Mouse (Mus musculus): ENCODE measurements around the gene Fgfr2.

Gene Fgfr2

DNA sequence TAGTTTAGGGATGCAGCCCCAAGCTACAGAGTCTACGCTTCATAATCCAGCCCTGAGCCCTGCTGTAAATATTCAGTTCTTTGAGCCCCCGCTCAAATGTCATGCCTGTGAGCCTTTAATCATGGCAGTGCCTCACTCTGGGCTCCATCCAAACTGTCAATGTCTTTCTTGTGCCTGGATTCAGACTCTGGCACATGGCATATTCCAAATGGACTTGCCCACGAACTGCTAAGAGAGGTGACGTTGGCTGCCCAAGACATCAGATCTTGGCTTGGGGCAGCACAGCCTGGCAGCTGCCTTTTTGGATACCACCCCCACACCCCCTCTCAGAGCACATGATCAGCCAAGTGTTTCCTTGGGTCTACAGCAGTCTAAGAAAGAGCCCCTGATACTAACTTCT lies 2902.5 kb downstream of the Fgfr2 start:
- no peak for DNase-seq (ENCODE audit: low spot score)

GRCm38 (mm10) chr7:130219844-130220243 lies 2903.3 kb downstream of the Fgfr2 start:
- DNase-seq (ENCODE audit: low spot score): peak; percentile 69

- DNase-seq (ENCODE audit: low spot score): no peak
Measured at GRCm38 (mm10) chr7:130216272-130216671, 2906.9 kb downstream of the Fgfr2 start.

DNA sequence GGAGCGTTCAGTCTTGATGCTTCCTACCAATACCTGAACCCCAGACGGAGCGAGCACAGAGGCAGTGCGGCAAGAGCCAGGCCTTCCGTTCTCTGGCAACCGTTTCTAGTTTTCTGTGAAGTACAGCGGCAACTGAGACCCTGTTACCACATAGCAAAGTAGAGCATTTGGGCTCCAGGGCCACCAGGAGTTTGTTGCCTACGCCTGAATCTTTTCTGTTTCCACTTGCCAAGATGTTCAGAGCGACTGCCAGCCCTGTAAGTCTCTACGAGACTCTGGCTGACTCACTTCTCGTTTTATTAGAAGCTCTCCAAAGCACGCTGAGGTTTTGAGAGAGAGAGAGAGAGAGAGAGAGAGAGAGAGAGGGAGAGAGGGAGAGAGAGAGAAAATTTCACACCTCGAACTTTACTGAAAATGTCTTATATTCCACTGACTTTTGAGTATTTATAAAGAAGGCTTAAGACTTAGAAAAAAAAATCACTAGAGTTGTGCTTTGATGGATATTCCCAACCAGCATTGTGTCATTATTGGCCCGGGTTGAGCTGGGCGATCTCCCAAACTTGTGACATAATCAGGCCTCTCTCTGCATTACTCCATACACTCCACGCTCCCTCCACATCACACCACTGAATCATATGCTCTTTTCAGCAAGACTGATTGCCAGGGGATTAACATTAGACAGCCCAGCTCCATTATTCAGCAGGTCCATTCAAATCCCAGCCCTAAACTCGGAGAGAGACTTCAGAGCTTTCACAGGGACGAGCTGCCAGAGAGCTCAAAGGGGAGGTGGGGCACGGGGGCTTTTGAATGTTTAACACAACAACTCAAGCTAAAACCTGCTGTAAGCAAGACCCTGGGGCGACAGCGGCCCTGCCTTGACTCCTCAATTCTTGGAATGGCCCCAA lies 2907.6 kb downstream of the Fgfr2 start:
- DNase-seq (ENCODE audit: low spot score): peak; percentile 70

- DNase-seq (ENCODE audit: low spot score): no peak
Measured at GRCm38 (mm10) chr7:130213156-130213555, 2910.0 kb downstream of the Fgfr2 start.

DNA sequence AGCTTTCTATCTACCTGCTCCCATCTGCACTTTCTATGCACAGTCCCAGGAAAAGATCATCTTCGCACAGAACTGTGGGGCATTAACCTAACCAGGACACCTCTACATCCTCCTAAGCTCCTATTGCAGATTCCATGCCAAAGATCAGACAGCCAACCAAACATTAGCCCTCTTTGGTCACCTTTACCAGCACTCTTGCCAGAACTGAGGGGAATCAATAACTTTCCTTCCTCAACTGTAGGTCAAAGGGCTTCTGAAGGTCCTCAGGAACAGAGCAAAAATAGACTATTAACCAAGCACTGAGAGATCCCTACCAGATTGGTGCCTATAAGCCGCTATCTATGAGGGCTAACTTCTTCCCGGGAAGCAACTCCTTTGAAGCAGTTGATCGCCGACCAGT lies 2911.7 kb downstream of the Fgfr2 start:
- no peak for DNase-seq (ENCODE audit: low spot score)

DNA sequence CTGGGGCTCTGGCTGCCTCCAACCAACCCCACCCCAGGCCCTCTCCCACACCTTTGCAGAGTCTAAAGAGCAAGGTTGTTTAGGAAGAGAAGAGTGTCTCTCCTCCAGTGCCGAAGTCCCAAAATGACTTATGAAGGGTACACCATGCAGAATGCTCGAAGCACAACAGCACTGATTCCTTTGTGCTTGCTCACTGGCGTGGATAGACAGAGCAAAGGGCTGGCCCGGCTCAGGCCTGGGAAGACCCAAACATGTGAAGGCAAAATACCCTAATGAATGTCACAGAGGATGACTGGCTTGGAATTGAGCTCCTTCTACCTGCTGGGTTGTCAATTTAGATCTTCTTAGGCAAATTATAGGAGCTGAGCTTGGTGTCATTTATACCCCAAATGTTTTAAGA lies 2914.5 kb downstream of the Fgfr2 start:
- no peak for DNase-seq (ENCODE audit: low spot score)

- DNase-seq (ENCODE audit: low spot score): peak; percentile 20
Measured at GRCm38 (mm10) chr7:130206181-130206582, 2917.0 kb downstream of the Fgfr2 start.

- no peak for DNase-seq (ENCODE audit: low spot score)
Measured at GRCm38 (mm10) chr7:130205140-130205539, 2918.0 kb downstream of the Fgfr2 start.

GRCm38 (mm10) chr7:130201020-130201419 lies 2922.1 kb downstream of the Fgfr2 start:
- DNase-seq (ENCODE audit: low spot score): no peak

GRCm38 (mm10) chr7:130199951-130200350 lies 2923.2 kb downstream of the Fgfr2 start:
- DNase-seq (ENCODE audit: low spot score): no peak

- DNase-seq (ENCODE audit: low spot score): no peak
Measured at GRCm38 (mm10) chr7:130199317-130199716, 2923.8 kb downstream of the Fgfr2 start.

GRCm38 (mm10) chr7:130195081-130195480 lies 2928.1 kb downstream of the Fgfr2 start:
- no peak for DNase-seq (ENCODE audit: low spot score)

GRCm38 (mm10) chr7:130190329-130190975 lies 2932.7 kb downstream of the Fgfr2 start:
- DNase-seq (ENCODE audit: low spot score): no peak

DNA sequence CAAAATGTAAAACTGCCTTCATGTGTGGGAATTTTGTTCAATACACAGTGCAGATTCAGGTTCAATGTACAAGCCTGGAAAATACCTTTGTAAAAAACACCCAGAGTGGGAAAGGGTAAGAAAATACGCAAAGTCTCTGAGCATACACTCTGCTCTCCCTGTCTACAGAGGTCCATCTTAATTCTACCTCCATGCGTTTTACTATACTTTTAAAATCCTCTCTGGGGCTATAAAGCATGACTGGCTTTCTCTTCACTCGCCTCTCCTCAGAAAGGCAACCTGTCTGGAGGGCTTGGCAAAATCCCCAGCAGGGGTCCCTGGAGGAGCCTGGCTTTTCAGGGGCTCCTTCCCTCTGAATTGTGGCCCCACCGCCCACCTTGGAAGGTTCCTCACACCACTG lies 2933.2 kb downstream of the Fgfr2 start:
- no peak for DNase-seq (ENCODE audit: low spot score)

GRCm38 (mm10) chr7:130188108-130188507 lies 2935.0 kb downstream of the Fgfr2 start:
- no peak for DNase-seq (ENCODE audit: low spot score)

GRCm38 (mm10) chr7:130184864-130185263 lies 2938.3 kb downstream of the Fgfr2 start:
- no peak for DNase-seq (ENCODE audit: low spot score)

- DNase-seq (ENCODE audit: low spot score): no peak
Measured at GRCm38 (mm10) chr7:130183960-130184359, 2939.2 kb downstream of the Fgfr2 start.

GRCm38 (mm10) chr7:130182551-130182950 lies 2940.6 kb downstream of the Fgfr2 start:
- no peak for DNase-seq (ENCODE audit: low spot score)

DNA sequence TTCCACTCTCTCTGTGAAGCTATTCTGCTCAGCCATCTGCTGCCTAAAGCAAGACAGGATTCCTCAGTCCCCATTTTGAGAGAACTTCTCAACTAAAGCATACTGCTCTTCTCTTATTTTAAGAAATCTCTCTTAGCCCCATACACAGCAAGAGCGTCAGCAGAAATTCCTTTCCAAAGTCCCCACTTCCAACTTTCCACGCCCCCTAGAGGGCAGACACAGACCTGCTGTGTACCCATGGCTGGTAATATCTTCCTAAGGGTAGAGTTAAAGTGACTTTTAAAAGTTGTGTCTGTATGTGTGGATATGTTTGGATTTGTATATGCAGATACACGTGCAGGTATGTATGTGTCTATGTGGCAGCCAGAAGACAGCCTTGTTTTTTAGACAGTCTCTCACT lies 2944.2 kb downstream of the Fgfr2 start:
- DNase-seq (ENCODE audit: low spot score): no peak

- DNase-seq (ENCODE audit: low spot score): peak; percentile 54
Measured at GRCm38 (mm10) chr7:130177009-130177408, 2946.1 kb downstream of the Fgfr2 start.

- DNase-seq (ENCODE audit: low spot score): peak; percentile 36
Measured at GRCm38 (mm10) chr7:130174525-130174924, 2948.6 kb downstream of the Fgfr2 start.

- DNase-seq (ENCODE audit: low spot score): no peak
Measured at GRCm38 (mm10) chr7:130173914-130174313, 2949.2 kb downstream of the Fgfr2 start.

Measured in lung, postnatal 25 days (tissue).